Mouse (Mus musculus) hindbrain, embryonic 11.5 days (tissue): ENCODE results near the gene Primpol. TPM values are rescaled to one million over a fixed set of nuclear protein-coding genes. Genes with fewer than 3 reads are reported as not detected.

ENCODE experiments used
- ATAC-seq: fragments of 200-750 bp; cut with Nextera tagmentation; 2 replicates; pipeline ENCODE4 v1.8.0; 2017; ENCODE audit warnings: mild to moderate bottlenecking, moderate TSS enrichment, moderate library complexity; ENCODE audit not compliant: low FRiP score
- DNase-seq: peaks from one replicate; pipeline ENCODE4 v3.0.0-alpha.2; 2015; ENCODE audit warnings: low spot score
- H3K27ac ChIP-seq: fragments of 300-500 bp; sonication (generic); 2 replicates; pipeline ENCODE4 v1.5.1; 2014; ENCODE audit warnings: mild to moderate bottlenecking, low read depth, low read length
- H3K27me3 ChIP-seq: fragments of 300-500 bp; sonication (generic); 2 replicates; pipeline ENCODE4 v1.6.1; 2014; ENCODE audit warnings: mild to moderate bottlenecking, low read length, moderate library complexity, mixed read lengths; ENCODE audit not compliant: control insufficient read depth, insufficient read depth
- H3K36me3 ChIP-seq: fragments of 300-500 bp; sonication (generic); 2 replicates; pipeline ENCODE4 v1.6.1; 2014; ENCODE audit warnings: mild to moderate bottlenecking, low read length, moderate library complexity, mixed read lengths; ENCODE audit not compliant: control insufficient read depth, insufficient read depth
- H3K4me1 ChIP-seq: fragments of 300-500 bp; sonication (generic); replicated peaks from 2 replicates; pipeline ENCODE4 v1.6.1; 2014; ENCODE audit warnings: low read length, mixed read lengths; ENCODE audit not compliant: control insufficient read depth, insufficient read depth
- H3K4me2 ChIP-seq: fragments of 300-500 bp; sonication (generic); replicated peaks from 2 replicates; pipeline ENCODE4 v1.6.1; 2014; ENCODE audit warnings: mild to moderate bottlenecking, low read depth, low read length
- H3K4me3 ChIP-seq: fragments of 300-500 bp; sonication (generic); 2 replicates; pipeline ENCODE4 v1.5.1; 2014; ENCODE audit warnings: low read depth, low read length
- H3K9ac ChIP-seq: fragments of 300-500 bp; sonication (generic); 2 replicates; pipeline ENCODE4 v1.6.1; 2014; ENCODE audit warnings: low read depth, low read length
- H3K9me3 ChIP-seq: fragments of 300-500 bp; sonication (generic); 2 replicates; pipeline ENCODE4 v1.6.1; 2016; ENCODE audit warnings: low read length; ENCODE audit not compliant: control insufficient read depth
- WGBS: fragments of 180-500 bp; shearing (Covaris S2); extraction: QIAGEN DNeasy Blood & Tissue Kit; methylation state at CpG from one replicate; pipeline ENCODE4 v1.1.7; 2014; 5-methylcytosine and 5-hydroxymethylcytosine counted together
- polyA plus RNA-seq: library from polyadenylated mRNA; unstranded; fragments of >200 nt; fragmentation: Nextera tagmentation; extraction: Ambion mirVana; gene quantifications from 2 replicates; pipeline ENCODE4 v1.2.1, GENCODE M21; 2014

The Primpol gene
- polyA plus RNA-seq, 1 experiment from 2014 or later, result 10.0 TPM

GRCm38 (mm10) chr8:46630422-46630821 is 13.4 kb upstream of the Primpol start:
- 98% methylated on average over 3 of the region's 3 CpGs for WGBS
- peaks cover 5% of the 10 kb centered on the region; the same call in 1 of the 2 replicates for H3K36me3 ChIP-seq

GRCm38 (mm10) chr8:46628645-46629044 is 11.6 kb upstream of the Primpol start:
- Histone ChIP-seq H3K9ac (no peak overlapping the region), H3K4me1 (no peaks in the 10 kb centered on the region; the same call in 1 of the 2 replicates), H3K4me2 (no peak overlapping the region), H3K9me3 (no peaks in the 10 kb centered on the region), H3K4me3 (no peak overlapping the region), H3K36me3 (no peaks in the 10 kb centered on the region), H3K27me3 (no peaks in the 10 kb centered on the region), H3K27ac (no peak overlapping the region)
- WGBS, result 100% methylated on average over 1 of the region's 1 CpGs
- DNase-seq, result no peak
- no peak for ATAC-seq

More at GRCm38 (mm10) chr8:46630422-46630821, 13.4 kb upstream of the Primpol start:
- H3K4me3 ChIP-seq, result no peak overlapping the region
- H3K27me3 ChIP-seq, result no peaks in the 10 kb centered on the region
- no peak overlapping the region for H3K9ac ChIP-seq
- no peak overlapping the region for H3K4me2 ChIP-seq
- no peaks in the 10 kb centered on the region for H3K9me3 ChIP-seq
- DNase-seq (no peak), ATAC-seq (no peak)
- H3K27ac ChIP-seq, result no peak overlapping the region
- no peaks in the 10 kb centered on the region for H3K4me1 ChIP-seq

DNA sequence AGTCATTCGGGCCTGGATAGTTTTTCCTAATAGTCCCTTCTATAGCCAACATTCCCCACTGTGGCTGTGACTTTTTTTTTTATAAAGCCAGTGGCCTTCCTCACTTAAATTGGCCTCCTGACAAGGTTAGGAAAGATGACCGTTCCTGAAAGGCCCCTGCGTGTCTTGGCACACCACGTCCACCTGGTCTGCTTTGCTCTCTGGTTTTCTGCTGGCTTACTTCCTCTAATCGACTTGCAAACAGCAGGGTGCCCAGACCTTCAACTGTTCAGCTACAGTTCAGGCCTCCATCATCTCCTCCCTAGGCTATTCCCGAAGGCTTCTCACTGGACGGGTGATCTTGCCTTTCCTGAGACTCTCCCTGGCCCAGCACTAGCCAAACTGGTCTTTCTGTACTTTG is 10.9 kb upstream of the Primpol start:
- no peak overlapping the region for H3K4me3 ChIP-seq
- no peaks in the 10 kb centered on the region for H3K36me3 ChIP-seq
- no peak for DNase-seq
- H3K27ac ChIP-seq, result no peak overlapping the region
- 72% methylated on average over 7 of the region's 7 CpGs for WGBS
- H3K4me1 ChIP-seq, result no peaks in the 10 kb centered on the region; the same call in 1 of the 2 replicates
- no peak overlapping the region for H3K9ac ChIP-seq
- H3K9me3 ChIP-seq, result no peaks in the 10 kb centered on the region
- no peak overlapping the region for H3K4me2 ChIP-seq
- no peaks in the 10 kb centered on the region for H3K27me3 ChIP-seq
- no peak for ATAC-seq

- Histone ChIP-seq H3K4me2 (no peak overlapping the region), H3K9me3 (no peaks in the 10 kb centered on the region), H3K36me3 (no peaks in the 10 kb centered on the region), H3K27ac (no peak overlapping the region), H3K9ac (no peak overlapping the region), H3K27me3 (no peaks in the 10 kb centered on the region), H3K4me1 (no peaks in the 10 kb centered on the region; the same call in 1 of the 2 replicates), H3K4me3 (no peak overlapping the region)
- 97% methylated on average over 5 of the region's 5 CpGs for whole genome bisulfite sequencing
- DNase-seq (no peak), ATAC-seq (no peak)
These were observed 9.6 kb upstream of the Primpol start for GRCm38 (mm10) chr8:46626642-46627041.

DNA sequence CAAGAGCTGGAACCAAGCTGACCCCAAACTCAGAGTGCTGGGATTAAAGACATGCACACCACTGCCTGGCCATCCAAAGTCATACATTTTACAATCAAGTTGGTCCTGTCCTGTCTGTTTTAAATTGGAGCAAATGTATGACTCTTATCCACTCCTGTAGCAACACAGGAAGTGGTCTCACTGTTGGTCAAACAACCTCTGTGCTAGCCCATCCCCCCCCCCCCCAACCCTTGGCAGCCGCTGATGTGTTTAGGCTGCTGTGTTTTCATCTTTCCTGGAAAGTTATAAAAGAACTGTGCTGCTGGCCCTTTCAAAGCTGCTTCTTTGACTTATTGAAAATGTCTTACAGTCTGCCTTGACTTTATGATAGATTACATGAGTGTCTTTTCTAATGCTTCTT is 8.2 kb upstream of the Primpol start:
- no peaks in the 10 kb centered on the region for H3K36me3 ChIP-seq
- H3K9me3 ChIP-seq, result no peaks in the 10 kb centered on the region
- no peak overlapping the region for H3K4me2 ChIP-seq
- ATAC-seq, result no peak
- H3K27me3 ChIP-seq, result no peaks in the 10 kb centered on the region
- no peak overlapping the region for H3K9ac ChIP-seq
- no peaks in the 10 kb centered on the region; the same call in 1 of the 2 replicates for H3K4me1 ChIP-seq
- DNase-seq, result no peak
- H3K4me3 ChIP-seq, result no peak overlapping the region
- H3K27ac ChIP-seq, result no peak overlapping the region
- 82% methylated on average over 1 of the region's 1 CpGs for WGBS

DNA sequence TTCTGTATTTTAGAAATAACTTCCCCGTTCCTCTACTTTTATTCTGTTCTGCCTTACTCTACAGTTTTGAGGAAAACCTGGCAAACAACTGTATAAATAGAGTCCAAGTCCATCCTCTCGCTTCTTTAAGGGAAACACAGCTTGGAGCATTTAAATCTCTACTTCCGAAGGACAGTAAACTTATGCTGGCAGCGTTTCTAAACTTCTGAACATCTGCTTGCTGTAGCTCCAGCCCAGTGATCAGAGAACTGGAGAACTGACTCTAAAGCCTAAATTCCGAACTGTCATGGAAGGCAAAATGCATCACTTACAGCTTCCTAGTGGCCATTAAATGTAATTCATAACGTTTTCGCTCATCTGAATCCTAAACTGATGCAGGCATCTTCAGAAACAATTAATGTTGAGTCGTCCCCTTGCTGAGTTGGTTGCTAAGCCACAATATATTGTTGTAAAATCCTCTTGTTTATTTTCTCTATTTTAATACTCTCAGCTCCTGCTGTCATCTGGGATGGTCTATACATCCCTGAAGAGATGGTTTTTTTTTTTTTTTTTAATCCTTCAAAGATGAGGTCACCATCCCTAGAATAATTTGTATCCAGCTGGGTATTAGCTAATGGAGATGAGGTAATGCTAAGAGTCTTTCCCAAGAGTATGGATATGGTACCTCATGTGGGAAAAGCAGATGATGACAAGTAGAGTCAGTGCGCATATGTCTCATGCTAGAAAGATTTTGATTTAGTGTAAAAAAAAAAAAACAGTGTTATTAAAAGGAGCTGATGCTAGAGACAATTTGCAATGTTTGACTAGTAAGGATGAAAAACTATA is 5.6 kb upstream of the Primpol start:
- Histone ChIP-seq H3K9me3 (no peaks in the 10 kb centered on the region), H3K4me3 (no peak overlapping the region), H3K36me3 (no peaks in the 10 kb centered on the region), H3K9ac (no peak overlapping the region), H3K27ac (no peak overlapping the region), H3K27me3 (no peaks in the 10 kb centered on the region), H3K4me1 (peaks cover 2% of the 10 kb centered on the region; the same call in 1 of the 2 replicates), H3K4me2 (no peak overlapping the region)
- DNase-seq, result no peak
- 92% methylated on average over 9 of the region's 9 CpGs for WGBS
- no peak for ATAC-seq

DNA sequence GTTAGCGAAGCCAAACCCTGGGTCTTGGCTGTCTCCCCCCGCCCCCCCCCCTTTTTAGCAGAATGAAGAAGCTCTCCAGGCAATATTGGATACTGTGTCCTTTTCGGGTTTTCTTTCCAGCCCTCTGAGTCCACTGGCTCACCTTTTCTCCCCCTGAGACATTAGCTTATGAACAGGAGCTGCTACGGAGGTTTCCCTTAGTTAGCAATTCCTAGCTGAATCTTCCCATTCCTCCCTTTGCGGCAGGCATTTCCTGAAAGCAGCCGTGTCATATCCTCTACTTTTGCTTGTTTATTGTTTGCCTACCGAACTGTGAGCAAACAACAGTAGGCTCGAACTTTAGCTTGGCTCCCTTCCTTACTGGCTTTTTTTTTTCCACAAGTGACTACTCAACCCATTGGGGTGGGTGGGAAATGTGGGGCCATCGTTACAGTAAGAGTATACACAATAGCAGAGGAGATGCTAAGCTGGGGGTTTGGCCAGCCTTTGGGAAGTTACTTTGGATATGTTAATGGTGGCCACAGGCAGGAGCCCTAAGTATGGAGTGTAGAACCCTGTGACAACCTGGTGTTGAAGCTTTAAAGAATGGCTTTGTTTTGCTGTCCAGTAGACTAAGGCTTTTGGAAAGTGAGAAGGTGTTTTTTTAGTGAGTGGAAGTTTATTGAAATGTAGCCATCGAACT is 1.8 kb upstream of the Primpol start:
- Histone ChIP-seq H3K4me2 (peak overlapping the region; percentile 74), H3K36me3 (no peaks in the 10 kb centered on the region), H3K4me1 (0 out of 2 replicates have a peak, but pooled peaks cover 2% of the 10 kb centered on the region), H3K27me3 (no peaks in the 10 kb centered on the region), H3K9me3 (no peaks in the 10 kb centered on the region), H3K4me3 (peak overlapping the region; percentile 87), H3K27ac (no peak overlapping the region), H3K9ac (peak overlapping the region; percentile 85)
- DNase-seq (peak; percentile 22), ATAC-seq (no peak)
- 3% methylated on average over 10 of the region's 10 CpGs for WGBS

- ATAC-seq (peak; percentile 72), DNase-seq (peak; percentile 59)
- Histone ChIP-seq H3K36me3 (no peaks in the 10 kb centered on the region), H3K4me1 (0 out of 2 replicates have a peak, but pooled peaks cover 2% of the 10 kb centered on the region), H3K9ac (peak overlapping the region; percentile 85), H3K27me3 (no peaks in the 10 kb centered on the region), H3K9me3 (no peaks in the 10 kb centered on the region), H3K4me2 (peak overlapping the region; percentile 74), H3K27ac (peak overlapping the region; percentile 82), H3K4me3 (peak overlapping the region; percentile 87)
- WGBS, result under 1% methylated on average over 38 of the region's 38 CpGs
These were observed 943 bp upstream of the Primpol start for GRCm38 (mm10) chr8:46617690-46618620.
